Comparison of ENCODE assay signal across 14 mouse cellular contexts in genomic region chr14:25540172-25540571, GRCm38 (mm10).
A peak's percentile ranks its signal among the peaks of the same experiment; 100 is the strongest.
DNase-seq lines count a peak whose midpoint lies in the region; ATAC-seq and TF ChIP-seq lines count a peak whose summit lies in the region.
"Had no signal": no experiment of that assay in that cellular context is flagged by ENCODE, and none has a peak within 500 bp of the region (broad histone marks: within the 10 kb centered on the region; RNA-seq: fewer than 3 reads in every experiment).

No protein-coding gene starts in this region.

- H3K27ac ChIP-seq in heart, adult 2 months: 0 out of 2 replicates have a peak overlapping the region, but pooled peaks have one; percentile 20
- H3K27ac ChIP-seq in stomach, embryonic 16.5 days (ENCODE audit: low read length): no peak overlapping the region
- no peak overlapping the region for H3K27ac ChIP-seq in stomach, postnatal 0 days (replicated peaks)
- H3K27ac ChIP-seq: embryonic facial prominence, embryonic 13.5 days; liver, embryonic 15.5 days; stomach, embryonic 15.5 days had no signal

- peaks cover 13% of the 10 kb centered on the region for H3K4me1 ChIP-seq in heart, adult 2 months (ENCODE audit: control insufficient read depth, insufficient read depth, low read length)
- H3K4me1 ChIP-seq in stomach, embryonic 16.5 days (ENCODE audit: control insufficient read depth, insufficient read depth, low read length): peaks cover 8% of the 10 kb centered on the region; the same call in 1 of the 2 replicates
- no peaks in the 10 kb centered on the region for H3K4me1 ChIP-seq in stomach, postnatal 0 days (replicated peaks; ENCODE audit: control insufficient read depth, insufficient read depth)

- ATAC-seq in stomach, embryonic 16.5 days (ENCODE audit: insufficient read depth, low FRiP score): no peak
- ATAC-seq in stomach, postnatal 0 days (ENCODE audit: low FRiP score, low TSS enrichment): no peak

- intact Hi-C loops in heart, adult 2 months (cut with DNase I): loop anchor here (10.0 kb wide), 1 partner anchor 495 kb away; no protein-coding TSS in a partner anchor
- intact Hi-C loops in heart, postnatal 10 days (cut with DNase I): no loop called here

- no peak for DNase-seq in heart, adult 2 months
- DNase-seq in heart, postnatal 10 days: no peak
- DNase-seq in kidney, adult 8-10 months: peak; percentile 68 to 75
- DNase-seq in kidney, postnatal 10 days: no peak
- no peak for DNase-seq in stomach, postnatal 0 days (ENCODE audit: low spot score)
- no peak for DNase-seq in frontal cortex, adult 2 months (ENCODE audit: extremely low spot score in 1 of 2, low spot score in 1 of 2)
- DNase-seq: adrenal gland, postnatal 25 days; cerebellum, adult 8-10 months; kidney, postnatal 4 days; right cerebral cortex, postnatal 14 days had no signal

- no peak for TF ChIP-seq POLR2A in heart, adult 2 months (IDR thresholded peaks at IDR 0.05; ENCODE audit: insufficient read depth, low read depth, low read length)

- H3K79me2 ChIP-seq in heart, adult 2 months (replicated peaks; ENCODE audit: control insufficient read depth, insufficient read depth, low read length): peaks cover 2% of the 10 kb centered on the region; the same call in 1 of the 2 replicates

- 42% methylated on average over 4 of the region's 4 CpGs for WGBS in heart, adult 2 months
- WGBS in stomach, embryonic 16.5 days: 78% methylated on average over 4 of the region's 4 CpGs
- 68% methylated on average over 4 of the region's 4 CpGs for WGBS in stomach, postnatal 0 days

- TF ChIP-seq EP300 in heart, adult 2 months (IDR thresholded peaks at IDR 0.05; ENCODE audit: insufficient read depth, low read depth, low read length): no peak
- no peak for TF ChIP-seq EP300 in stomach, postnatal 0 days (optimal IDR thresholded peaks at IDR 0.05)

- H3K36me3 ChIP-seq in heart, adult 2 months (ENCODE audit: control insufficient read depth, insufficient read depth, low read length): no peaks in the 10 kb centered on the region
- H3K36me3 ChIP-seq in stomach, embryonic 16.5 days (ENCODE audit: control insufficient read depth, insufficient read depth, low read length): peaks cover 16% of the 10 kb centered on the region; the same call in 1 of the 2 replicates
- H3K36me3 ChIP-seq in stomach, postnatal 0 days (ENCODE audit: control insufficient read depth, insufficient read depth, low read length): peaks cover 16% of the 10 kb centered on the region

- no peak overlapping the region for H3K4me2 ChIP-seq in stomach, embryonic 16.5 days (ENCODE audit: low read depth, low read length)
- no peak overlapping the region for H3K4me2 ChIP-seq in stomach, postnatal 0 days (replicated peaks; ENCODE audit: low read depth)
- H3K4me2 ChIP-seq: embryonic facial prominence, embryonic 13.5 days; liver, embryonic 15.5 days; stomach, embryonic 15.5 days had no signal

- no peaks in the 10 kb centered on the region for H3K27me3 ChIP-seq in heart, adult 2 months (ENCODE audit: control insufficient read depth, insufficient read depth, low read length)
- no peaks in the 10 kb centered on the region for H3K27me3 ChIP-seq in stomach, embryonic 16.5 days (ENCODE audit: control insufficient read depth, insufficient read depth, low read length)
- no peaks in the 10 kb centered on the region for H3K27me3 ChIP-seq in stomach, postnatal 0 days (ENCODE audit: control insufficient read depth, insufficient read depth, low read length)
- H3K27me3 ChIP-seq: embryonic facial prominence, embryonic 13.5 days; liver, embryonic 15.5 days; stomach, embryonic 15.5 days had no signal

- H3K4me3 ChIP-seq in heart, adult 2 months: no peak overlapping the region
- H3K4me3 ChIP-seq in stomach, embryonic 16.5 days (replicated peaks; ENCODE audit: low read length): no peak overlapping the region
- no peak overlapping the region for H3K4me3 ChIP-seq in stomach, postnatal 0 days (ENCODE audit: low read depth, low read length)
- H3K4me3 ChIP-seq: embryonic facial prominence, embryonic 13.5 days; liver, embryonic 15.5 days; stomach, embryonic 15.5 days had no signal

- H3K9me3 ChIP-seq in stomach, embryonic 16.5 days (replicated peaks; ENCODE audit: control insufficient read depth, low read length): no peaks in the 10 kb centered on the region
- no peaks in the 10 kb centered on the region for H3K9me3 ChIP-seq in stomach, postnatal 0 days (ENCODE audit: control insufficient read depth, low read length)
- H3K9me3 ChIP-seq: embryonic facial prominence, embryonic 13.5 days; liver, embryonic 15.5 days; stomach, embryonic 15.5 days had no signal

- TF ChIP-seq CTCF in heart, adult 2 months (IDR thresholded peaks at IDR 0.05): no peak
- TF ChIP-seq CTCF in stomach, postnatal 0 days (IDR thresholded peaks at IDR 0.05; ENCODE audit: low read depth): no peak

- no peak overlapping the region for H3K9ac ChIP-seq in heart, adult 2 months (ENCODE audit: low read depth, low read length)
- H3K9ac ChIP-seq in stomach, embryonic 16.5 days (ENCODE audit: low read length): 0 out of 2 replicates have a peak overlapping the region, but pooled peaks have one; percentile 19
- no peak overlapping the region for H3K9ac ChIP-seq in stomach, postnatal 0 days (ENCODE audit: low read length)
- H3K9ac ChIP-seq: embryonic facial prominence, embryonic 13.5 days; liver, embryonic 15.5 days; stomach, embryonic 15.5 days had no signal

Comparison
In these comparisons a context has a peak if more than half of its experiments do, and no peak if none do; other contexts are left out.
1. DNase-seq: peak in kidney, adult 8-10 months (2 of 2); none in heart, adult 2 months (0 of 2), heart, postnatal 10 days (0 of 2), kidney, postnatal 10 days (single experiment), stomach, postnatal 0 days (single experiment) and frontal cortex, adult 2 months (0 of 2).